Comparison of ENCODE assay signal across 10 mouse cellular contexts in genomic region chr6:42860222-42860819, GRCm38 (mm10). TPM values are rescaled to one million over a fixed set of nuclear protein-coding genes. Genes with fewer than 3 reads are reported as not detected.
DNase-seq lines count a peak whose midpoint lies in the region; ATAC-seq and TF ChIP-seq lines count a peak whose summit lies in the region.
"Had no signal": no experiment of that assay in that cellular context is flagged by ENCODE, and none has a peak within 500 bp of the region (broad histone marks: within the 10 kb centered on the region; RNA-seq: fewer than 3 reads in every experiment).

No protein-coding gene starts in this region.

- 9% methylated on average over 4 of the region's 4 CpGs for WGBS in kidney, adult 2 months
- WGBS in kidney, embryonic 14.5 days, result 16% methylated on average over 4 of the region's 4 CpGs
- 14% methylated on average over 4 of the region's 4 CpGs for WGBS in forebrain, embryonic 16.5 days

- TF ChIP-seq CTCF in kidney, adult 2 months (conservative IDR thresholded peaks at IDR 0.05; ENCODE audit: insufficient read depth, insufficient read length, low read depth, low read length), result no peak
- TF ChIP-seq CTCF in E14TG2a.4 (conservative IDR thresholded peaks at IDR 0.05; ENCODE audit: low read length), result peak; percentile 74

- H3K4me2 ChIP-seq in kidney, embryonic 14.5 days (replicated peaks; ENCODE audit: low read depth, low read length), result no peak overlapping the region
- no peak overlapping the region for H3K4me2 ChIP-seq in forebrain, embryonic 16.5 days (ENCODE audit: low read length)
- H3K4me2 ChIP-seq: embryonic facial prominence, embryonic 15.5 days had no signal

- H3K27ac ChIP-seq in kidney, adult 2 months (ENCODE audit: insufficient read depth, low read depth, low read length), result no peak overlapping the region
- H3K27ac ChIP-seq in kidney, embryonic 14.5 days (ENCODE audit: low read depth, low read length), result no peak overlapping the region
- H3K27ac ChIP-seq in forebrain, embryonic 16.5 days (ENCODE audit: low read length), result no peak overlapping the region
- H3K27ac ChIP-seq: embryonic facial prominence, embryonic 15.5 days; macrophage had no signal

- H3K9ac ChIP-seq in kidney, embryonic 14.5 days (ENCODE audit: low read depth, low read length), result no peak overlapping the region
- H3K9ac ChIP-seq in forebrain, embryonic 16.5 days (replicated peaks; ENCODE audit: low read depth, low read length), result no peak overlapping the region
- H3K9ac ChIP-seq: embryonic facial prominence, embryonic 15.5 days had no signal

- no peaks in the 10 kb centered on the region for H3K9me3 ChIP-seq in kidney, embryonic 14.5 days (ENCODE audit: control insufficient read depth, low read length)
- no peaks in the 10 kb centered on the region for H3K9me3 ChIP-seq in E14TG2a.4 (ENCODE audit: low read length)
- no peaks in the 10 kb centered on the region for H3K9me3 ChIP-seq in forebrain, embryonic 16.5 days (ENCODE audit: control insufficient read depth, low read length)
- H3K9me3 ChIP-seq: embryonic facial prominence, embryonic 15.5 days had no signal

- no peaks in the 10 kb centered on the region for H3K27me3 ChIP-seq in kidney, adult 2 months (replicated peaks; ENCODE audit: control insufficient read depth, insufficient read depth, low read length)
- no peaks in the 10 kb centered on the region for H3K27me3 ChIP-seq in kidney, embryonic 14.5 days (ENCODE audit: control insufficient read depth, insufficient read depth, low read length)
- no peaks in the 10 kb centered on the region for H3K27me3 ChIP-seq in E14TG2a.4 (ENCODE audit: insufficient read depth, low read length)
- no peaks in the 10 kb centered on the region for H3K27me3 ChIP-seq in forebrain, embryonic 16.5 days (replicated peaks; ENCODE audit: control insufficient read depth, insufficient read depth, low read length)
- H3K27me3 ChIP-seq: embryonic facial prominence, embryonic 15.5 days had no signal

- H3K4me3 ChIP-seq in kidney, adult 2 months (ENCODE audit: insufficient read depth, low read depth, low read length), result no peak overlapping the region
- no peak overlapping the region for H3K4me3 ChIP-seq in kidney, embryonic 14.5 days (ENCODE audit: low read length)
- H3K4me3 ChIP-seq in E14TG2a.4 (replicated peaks; ENCODE audit: low read length), result no peak overlapping the region
- no peak overlapping the region for H3K4me3 ChIP-seq in forebrain, embryonic 16.5 days (replicated peaks; ENCODE audit: low read length)
- H3K4me3 ChIP-seq: embryonic facial prominence, embryonic 15.5 days had no signal

- no peaks in the 10 kb centered on the region for H3K4me1 ChIP-seq in kidney, adult 2 months (ENCODE audit: control insufficient read depth, insufficient read depth, low read length)
- H3K4me1 ChIP-seq in kidney, embryonic 14.5 days (ENCODE audit: control insufficient read depth, insufficient read depth, low read length), result no peaks in the 10 kb centered on the region
- no peaks in the 10 kb centered on the region for H3K4me1 ChIP-seq in E14TG2a.4 (replicated peaks; ENCODE audit: low read depth, low read length)
- no peaks in the 10 kb centered on the region for H3K4me1 ChIP-seq in forebrain, embryonic 16.5 days (replicated peaks; ENCODE audit: control insufficient read depth, insufficient read depth, low read length)
- H3K4me1 ChIP-seq: embryonic facial prominence, embryonic 15.5 days had no signal

- no peak for ATAC-seq in kidney, embryonic 14.5 days (ENCODE audit: low FRiP score, low TSS enrichment)
- peak; percentile 77 for ATAC-seq in forebrain, embryonic 16.5 days

- no peak for TF ChIP-seq POLR2A in kidney, adult 2 months (IDR thresholded peaks at IDR 0.05; ENCODE audit: low read depth, low read length)

- peak; percentile 58 for DNase-seq in kidney, adult 2 months
- DNase-seq in c-Kit-positive CD71-negative TER-119-negative erythroid progenitor cells, embryonic 14.5 days (ENCODE audit: low read depth), result peak; percentile 44
- DNase-seq in layer of hippocampus, postnatal 14 days (ENCODE audit: low spot score in 2 of 2), result peak; percentile 7 to 85
- peak; percentile 84 for DNase-seq in retina, embryonic 14.5 days (ENCODE audit: low spot score)
- DNase-seq in ovary, postnatal 36 days (ENCODE audit: low spot score), result no peak

- no peaks in the 10 kb centered on the region for H3K36me3 ChIP-seq in kidney, adult 2 months (ENCODE audit: control insufficient read depth, insufficient read depth, low read length)
- no peaks in the 10 kb centered on the region for H3K36me3 ChIP-seq in kidney, embryonic 14.5 days (ENCODE audit: control insufficient read depth, insufficient read depth, low read length)
- no peaks in the 10 kb centered on the region for H3K36me3 ChIP-seq in E14TG2a.4 (ENCODE audit: insufficient read depth, low read length)
- no peaks in the 10 kb centered on the region for H3K36me3 ChIP-seq in forebrain, embryonic 16.5 days (ENCODE audit: control insufficient read depth, insufficient read depth)
- H3K36me3 ChIP-seq: embryonic facial prominence, embryonic 15.5 days had no signal

RNA-seq across cellular contexts. Expression of gene Olfr449, which starts 26.1 kb away (rescaled TPM):
- polyA plus RNA-seq in kidney, adult 2 months (2012; rRNA removed), result not detected in 2 replicates
- polyA plus RNA-seq in kidney, embryonic 14.5 days (2014; fragmentation: Nextera tagmentation; extraction: Ambion mirVana), result not detected in 2 replicates
- polyA plus RNA-seq in forebrain, embryonic 16.5 days (2015; fragmentation: Nextera tagmentation; extraction: Ambion mirVana), result not detected in 2 replicates
- not detected for total RNA-seq in layer of hippocampus, postnatal 14 days (2021)
- polyA plus RNA-seq: macrophage had no signal

RNA-seq across cellular contexts. Expression of gene Olfr448, which starts 29.9 kb away (rescaled TPM):
- not detected in 2 replicates for polyA plus RNA-seq in kidney, adult 2 months (2012; rRNA removed)
- polyA plus RNA-seq in kidney, embryonic 14.5 days (2014; fragmentation: Nextera tagmentation; extraction: Ambion mirVana), result not detected in 2 replicates
- polyA plus RNA-seq in forebrain, embryonic 16.5 days (2015; fragmentation: Nextera tagmentation; extraction: Ambion mirVana), result not detected in 2 replicates
- total RNA-seq in layer of hippocampus, postnatal 14 days (2021), result not detected
- polyA plus RNA-seq: macrophage had no signal

RNA-seq across cellular contexts. Expression of gene Olfr447, which starts 48.4 kb away (rescaled TPM):
- polyA plus RNA-seq in kidney, adult 2 months (2012; rRNA removed), result not detected in 2 replicates
- not detected in 2 replicates for polyA plus RNA-seq in kidney, embryonic 14.5 days (2014; fragmentation: Nextera tagmentation; extraction: Ambion mirVana)
- not detected in 2 replicates for polyA plus RNA-seq in forebrain, embryonic 16.5 days (2015; fragmentation: Nextera tagmentation; extraction: Ambion mirVana)
- not detected for total RNA-seq in layer of hippocampus, postnatal 14 days (2021)
- polyA plus RNA-seq: embryonic facial prominence, embryonic 15.5 days; macrophage had no signal

RNA-seq across cellular contexts. Expression of gene Olfr450, which starts 48.6 kb away (rescaled TPM):
- not detected in 2 replicates for polyA plus RNA-seq in kidney, adult 2 months (2012; rRNA removed)
- not detected in 2 replicates for polyA plus RNA-seq in kidney, embryonic 14.5 days (2014; fragmentation: Nextera tagmentation; extraction: Ambion mirVana)
- not detected in 2 replicates for polyA plus RNA-seq in forebrain, embryonic 16.5 days (2015; fragmentation: Nextera tagmentation; extraction: Ambion mirVana)
- not detected for total RNA-seq in layer of hippocampus, postnatal 14 days (2021)
- polyA plus RNA-seq: embryonic facial prominence, embryonic 15.5 days; macrophage had no signal
